Mouse (Mus musculus) heart, adult 11 months (tissue): ENCODE measurements around the gene Kmt2e.
"Not testable (repeated sequence)": the region's sequence is repeated elsewhere in the genome, so short reads cannot be mapped to it uniquely, and the experiment has no call there.

Source experiments
- DNase-seq: peaks from one replicate; pipeline ENCODE4 v3.0.0; 2022

The Kmt2e gene

DNA sequence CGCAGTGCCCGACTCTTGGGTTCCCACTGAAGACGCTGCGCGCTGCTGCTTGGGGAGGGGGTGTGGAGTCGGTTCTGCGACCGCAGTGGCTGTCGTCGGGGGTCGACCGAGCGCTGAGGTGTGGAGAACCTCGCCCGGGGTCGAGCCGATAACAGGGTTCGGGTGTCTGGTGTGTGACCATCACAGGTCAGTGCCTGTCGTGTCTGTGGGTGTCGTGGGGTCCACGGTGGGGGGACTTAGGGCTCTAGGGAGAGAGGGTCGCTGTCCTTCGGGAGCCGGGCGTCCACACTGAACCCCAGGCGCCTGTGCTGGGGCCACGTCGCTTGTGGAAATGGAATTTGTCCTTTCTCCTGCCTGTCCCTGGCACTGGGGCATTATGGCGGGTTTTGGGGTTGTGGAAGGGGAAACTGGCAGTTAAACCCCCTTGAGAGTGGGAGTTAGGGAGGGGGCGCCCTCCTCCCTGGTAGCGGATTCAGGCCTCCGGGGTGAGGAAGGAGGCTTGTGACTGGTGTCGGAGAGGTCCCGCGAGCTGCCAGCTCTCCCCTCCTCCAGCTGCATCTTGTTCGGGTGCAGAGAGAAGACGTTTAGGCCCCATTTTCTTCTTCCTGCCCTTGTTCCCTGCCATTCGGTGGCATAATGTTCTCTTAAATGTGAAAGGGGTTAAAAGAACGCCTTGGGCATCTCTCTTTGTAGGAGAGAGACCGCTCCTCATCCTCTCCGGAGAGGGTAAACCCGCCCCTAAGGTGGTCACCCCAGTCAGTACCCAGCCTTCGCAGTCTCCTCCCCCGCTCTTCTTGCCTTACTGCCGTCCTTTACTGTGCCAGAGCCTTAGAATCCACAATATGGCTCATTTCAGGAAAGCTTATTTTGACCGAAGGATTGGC, 599 bp downstream of the Kmt2e start:
- DNase-seq, result peak; percentile 98

DNA sequence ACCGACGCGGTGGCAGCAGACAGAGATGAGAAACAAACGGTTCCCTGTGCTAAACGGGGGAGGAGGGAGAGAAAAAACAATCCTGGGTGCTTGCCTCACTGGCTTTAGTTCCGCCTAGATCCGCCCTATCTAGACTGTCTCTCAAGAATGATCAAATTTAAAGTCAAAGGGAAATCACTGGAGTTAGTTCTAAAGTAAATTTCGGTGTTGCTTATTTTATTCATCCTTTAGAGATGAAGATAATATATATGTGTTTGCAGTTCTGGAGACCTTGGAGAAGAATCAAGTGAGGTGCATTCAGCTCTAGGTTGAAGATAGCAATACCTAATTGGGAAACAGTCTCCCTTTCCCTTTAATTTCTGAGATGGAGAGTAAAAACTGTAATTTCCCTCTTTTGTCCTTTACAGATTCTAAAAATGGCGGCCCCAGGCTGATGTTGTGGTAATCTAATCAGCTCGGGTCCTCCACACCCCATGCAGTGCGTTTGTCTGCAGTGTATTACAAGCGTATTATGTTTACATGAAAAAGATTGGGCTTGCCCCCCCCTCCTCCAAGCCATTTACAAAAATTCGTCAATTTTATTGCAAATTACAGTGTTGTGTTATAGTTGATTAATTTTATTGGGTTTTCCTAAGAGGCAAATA, 1.4 kb downstream of the Kmt2e start:
- DNase-seq, result peak; percentile 90

DNA sequence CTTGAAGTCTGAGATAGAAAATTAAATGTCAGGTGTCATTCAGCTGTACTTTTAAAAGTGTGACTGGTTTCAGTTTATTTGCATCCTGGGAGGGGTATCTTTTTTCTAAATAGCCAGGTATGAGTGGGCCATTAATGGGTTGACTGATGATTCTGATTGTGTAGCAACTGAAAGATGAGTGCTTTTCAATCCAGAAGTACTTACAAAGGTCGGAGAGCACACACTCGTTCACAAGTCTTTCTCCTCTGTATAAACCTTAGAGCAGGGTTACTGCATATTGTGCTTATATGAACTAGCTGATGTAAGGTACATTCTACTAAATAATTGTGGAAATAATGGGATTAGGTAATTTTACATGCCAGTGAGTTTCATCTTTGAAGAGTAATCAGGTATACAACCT, 2.5 kb downstream of the Kmt2e start:
- no peak for DNase-seq

DNA sequence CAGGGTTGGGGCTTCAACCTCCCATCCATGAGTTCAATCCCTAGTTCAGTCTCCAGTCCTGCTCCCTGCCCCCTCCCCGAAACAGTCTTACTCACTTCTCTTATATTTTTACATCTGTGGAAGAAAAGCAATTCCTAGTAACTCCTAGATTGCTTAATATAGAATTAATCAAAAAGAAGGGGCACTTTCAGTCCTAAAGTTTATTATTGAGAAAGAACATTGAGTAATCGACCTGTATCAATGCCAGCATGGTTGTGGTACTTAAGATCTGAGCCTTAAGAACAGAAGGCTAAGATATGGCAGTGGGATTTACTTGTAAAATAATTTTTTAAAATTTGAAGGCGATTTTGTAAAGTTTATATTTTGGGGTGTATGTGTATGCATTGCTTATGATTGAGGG, 5.6 kb downstream of the Kmt2e start:
- DNase-seq, result no peak

DNA sequence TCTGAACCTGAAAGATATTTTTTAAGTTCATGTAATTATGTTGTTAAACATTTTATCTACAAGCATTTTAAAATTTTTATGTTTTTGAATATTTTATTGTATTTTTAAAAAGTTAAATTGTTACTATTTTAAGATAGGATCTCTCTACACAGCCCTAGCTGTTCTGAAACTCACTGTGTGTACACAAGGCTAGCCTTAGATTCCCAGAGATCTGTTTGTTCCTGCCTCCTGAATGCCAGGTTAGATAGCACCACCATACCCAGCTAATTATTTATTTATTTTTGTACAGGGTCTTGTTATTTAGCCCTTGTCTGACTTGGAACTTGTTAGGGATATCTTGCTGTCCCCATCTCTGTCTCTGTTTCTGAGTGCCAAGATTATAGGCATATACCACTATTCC, 6.3 kb downstream of the Kmt2e start:
- no peak for DNase-seq

DNA sequence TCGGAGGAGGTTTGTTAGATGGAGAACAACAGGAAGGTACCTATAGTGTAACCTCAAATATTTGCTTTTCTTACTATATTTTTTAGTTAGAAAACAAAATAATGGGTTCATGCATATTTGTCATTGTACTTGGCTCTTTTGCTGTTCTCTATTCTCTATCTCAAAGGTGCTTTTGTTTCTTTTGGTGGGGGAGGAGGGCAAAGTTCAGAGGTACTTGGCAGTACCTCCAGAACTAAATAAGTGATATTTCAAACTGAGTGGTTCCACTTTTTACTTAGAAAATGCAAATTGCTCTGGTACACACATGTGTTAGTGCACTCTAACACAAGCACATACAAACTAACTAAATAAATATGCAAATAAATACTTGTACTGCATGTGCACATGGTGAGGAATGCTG, 7.7 kb downstream of the Kmt2e start:
- DNase-seq, result no peak

DNA sequence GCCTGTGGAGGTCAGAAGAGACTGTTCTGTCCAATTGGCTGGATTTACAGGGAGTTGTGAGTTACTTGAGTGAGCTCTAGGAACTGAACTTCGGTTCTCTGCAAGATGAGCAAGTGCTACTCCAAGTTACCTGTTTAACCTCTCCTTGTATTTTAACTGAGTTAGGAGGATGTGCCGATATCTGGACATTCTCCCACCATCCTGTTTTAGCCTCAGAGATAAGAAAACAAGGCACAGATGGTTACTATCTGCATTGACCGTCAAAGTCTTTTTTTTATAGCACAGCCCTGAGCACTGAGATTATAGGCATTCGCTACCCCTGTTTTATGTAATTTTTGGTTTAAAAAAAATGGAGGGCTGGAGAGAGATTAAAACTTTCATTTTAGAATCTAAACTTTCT, 10.2 kb downstream of the Kmt2e start:
- no peak for DNase-seq

DNA sequence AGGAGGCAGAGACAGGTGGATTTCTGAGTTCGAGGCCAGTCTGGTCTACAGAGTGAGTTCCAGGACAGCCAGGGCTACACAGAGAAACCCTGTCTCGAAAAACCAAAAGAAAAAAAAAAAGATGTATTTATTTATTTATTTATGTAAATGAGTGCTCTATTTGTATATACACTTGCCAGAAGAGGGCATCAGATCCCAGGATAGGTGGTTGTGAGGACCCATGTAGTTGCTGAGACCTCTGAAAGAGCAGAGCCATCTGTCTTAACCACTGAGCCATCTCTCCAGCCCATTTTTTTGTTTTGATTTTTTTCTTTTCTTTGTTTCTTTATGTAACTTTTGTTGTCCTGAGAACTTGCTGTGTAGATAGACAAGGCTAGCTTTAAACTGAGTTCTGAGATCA, 19.3 kb downstream of the Kmt2e start:
- not testable (repeated sequence) for DNase-seq

DNA sequence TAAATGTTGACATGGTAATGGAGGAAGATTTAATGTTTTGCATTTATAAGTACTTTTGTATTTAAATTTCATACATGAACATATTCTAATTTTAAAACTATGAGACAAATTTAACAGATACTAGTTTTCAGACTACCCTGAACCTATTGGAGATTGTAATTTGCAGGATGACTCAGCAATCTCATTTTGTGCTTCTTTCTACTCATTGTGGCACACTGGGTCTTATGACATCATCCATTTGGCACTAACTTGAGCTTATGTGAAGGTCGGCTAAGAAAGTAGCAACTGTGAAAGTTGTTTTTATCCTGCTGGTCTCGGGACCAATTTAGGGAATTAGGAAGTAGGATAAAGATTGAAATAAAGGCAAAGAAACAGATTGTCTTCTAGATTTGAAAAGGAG, 27.4 kb downstream of the Kmt2e start:
- DNase-seq, result no peak

DNA sequence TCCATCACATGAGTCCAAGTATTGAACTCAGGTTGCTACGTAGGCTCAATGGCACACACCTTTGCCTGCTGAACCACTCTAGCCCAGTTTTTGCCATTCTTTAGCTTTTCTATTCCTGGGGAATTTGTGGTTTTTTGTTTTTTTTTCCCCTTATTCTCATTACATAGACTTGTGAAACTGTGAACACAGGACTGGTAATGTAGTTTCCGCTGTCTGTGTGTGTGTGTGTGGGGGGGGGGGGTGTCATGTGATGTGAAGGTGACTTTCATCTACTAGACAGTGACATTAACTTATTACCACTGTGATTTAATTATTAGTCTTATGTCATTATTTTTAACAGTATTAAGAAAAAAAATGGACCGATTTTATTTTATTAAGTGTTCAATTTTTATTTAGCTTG, 30.0 kb downstream of the Kmt2e start:
- no peak for DNase-seq

DNA sequence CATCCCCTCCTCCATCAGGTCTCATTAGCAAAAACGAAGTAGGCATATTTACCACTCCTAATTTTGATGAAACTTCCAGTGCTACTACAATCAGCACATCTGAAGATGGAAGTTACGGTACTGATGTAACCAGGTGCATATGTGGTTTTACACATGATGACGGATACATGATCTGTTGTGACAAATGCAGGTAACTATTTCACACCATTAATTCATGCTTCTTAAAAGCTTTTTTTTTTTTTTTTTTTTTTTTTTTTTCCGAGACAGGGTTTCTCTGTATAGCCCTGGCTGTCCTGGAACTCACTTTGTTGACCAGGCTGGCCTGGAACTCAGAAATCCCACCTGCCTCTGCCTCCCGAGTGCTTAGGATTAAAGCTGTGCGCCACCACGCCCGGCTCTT, 30.5 kb downstream of the Kmt2e start:
- DNase-seq, result no peak

DNA sequence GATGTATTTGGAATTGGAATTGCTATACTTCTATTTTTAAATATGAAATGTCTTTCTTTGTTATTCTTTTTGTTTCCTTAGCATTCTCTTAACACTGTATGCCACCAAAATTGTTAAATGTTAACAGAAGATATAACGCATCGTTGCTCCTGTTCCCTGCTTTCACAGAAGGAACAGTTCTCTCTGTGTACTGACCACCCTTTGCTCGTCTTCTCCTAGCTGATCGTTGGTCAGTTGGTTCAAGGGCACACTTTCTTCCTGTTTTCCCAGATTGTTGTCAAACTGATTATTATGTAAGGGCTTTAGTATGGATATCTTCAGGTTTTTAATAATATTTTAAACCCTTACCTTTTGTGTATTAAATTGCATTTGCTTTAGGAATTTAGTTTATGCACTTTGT, 32.3 kb downstream of the Kmt2e start:
- DNase-seq, result no peak

DNA sequence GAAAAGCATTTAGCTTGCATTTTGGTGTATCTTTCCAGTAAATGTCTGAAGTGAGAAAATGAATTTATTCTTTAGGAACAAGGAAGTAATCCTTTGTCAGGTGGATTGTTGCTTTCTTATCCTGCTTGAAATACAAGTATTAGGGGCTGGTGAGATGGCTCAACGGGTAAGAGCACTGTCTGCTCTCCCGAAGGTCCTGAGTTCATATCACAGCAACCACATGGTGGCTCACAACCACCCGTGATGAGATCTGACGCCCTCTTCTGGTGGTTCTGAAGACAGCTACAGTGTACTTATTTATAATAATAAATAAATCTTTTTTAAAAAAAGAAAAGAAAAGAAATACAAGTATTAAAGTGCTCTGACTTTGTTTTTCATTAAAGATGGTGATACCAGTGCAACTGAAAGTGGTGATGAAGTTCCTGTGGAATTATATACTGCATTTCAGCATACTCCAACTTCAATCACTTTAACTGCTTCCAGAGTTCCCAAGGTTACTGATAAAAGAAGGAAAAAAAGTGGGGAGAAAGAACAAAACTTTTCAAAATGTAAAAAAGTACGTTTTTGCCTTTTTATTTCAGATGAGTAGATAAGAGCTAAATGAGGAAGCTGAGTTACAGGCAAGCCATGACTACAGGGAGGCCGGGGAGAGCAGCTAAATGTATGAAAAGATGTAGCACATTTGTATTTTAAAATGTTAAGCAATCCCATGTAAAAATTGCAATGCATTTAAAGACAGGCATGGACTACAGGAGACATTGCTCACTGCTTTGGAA, 39.0 kb downstream of the Kmt2e start:
- DNase-seq, result no peak

DNA sequence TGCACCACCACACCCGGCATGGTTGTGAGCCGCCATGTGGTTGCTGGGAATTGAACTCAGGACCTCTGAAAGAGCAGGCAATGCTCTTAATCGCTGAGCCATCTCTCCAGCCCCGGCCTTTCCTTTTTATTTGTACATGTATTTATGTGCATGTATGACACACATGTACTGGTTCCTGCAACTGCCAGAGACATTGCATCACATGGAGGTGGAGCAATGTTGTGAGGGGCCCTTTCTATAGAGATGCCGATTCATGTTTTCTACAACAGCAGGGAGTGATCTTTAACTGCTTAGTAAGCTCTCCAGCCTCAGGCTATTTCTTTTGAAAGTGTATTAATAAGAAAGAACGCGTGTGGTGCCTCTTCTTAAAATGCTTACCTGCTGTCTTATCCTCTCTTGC, 49.6 kb downstream of the Kmt2e start:
- peak; percentile 51 for DNase-seq

DNA sequence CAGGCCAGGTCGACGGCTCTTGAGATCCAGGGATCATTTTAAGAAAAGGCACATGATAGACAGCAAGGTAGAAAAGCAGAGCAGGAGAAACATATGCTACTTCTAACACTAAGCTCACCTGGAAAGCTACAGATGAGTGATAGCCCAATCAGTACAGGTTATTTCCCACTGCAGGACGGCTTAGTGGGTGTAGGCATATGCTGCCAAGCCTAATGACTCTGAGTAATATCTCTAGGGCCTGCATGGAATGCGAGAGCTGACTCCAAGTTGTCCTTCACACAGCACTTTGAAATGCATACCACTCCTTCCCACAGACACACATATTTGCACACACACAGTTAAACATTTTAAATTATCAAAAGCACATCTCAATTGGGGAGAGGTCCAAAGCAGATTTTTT, 55.0 kb downstream of the Kmt2e start:
- DNase-seq, result peak; percentile 82

DNA sequence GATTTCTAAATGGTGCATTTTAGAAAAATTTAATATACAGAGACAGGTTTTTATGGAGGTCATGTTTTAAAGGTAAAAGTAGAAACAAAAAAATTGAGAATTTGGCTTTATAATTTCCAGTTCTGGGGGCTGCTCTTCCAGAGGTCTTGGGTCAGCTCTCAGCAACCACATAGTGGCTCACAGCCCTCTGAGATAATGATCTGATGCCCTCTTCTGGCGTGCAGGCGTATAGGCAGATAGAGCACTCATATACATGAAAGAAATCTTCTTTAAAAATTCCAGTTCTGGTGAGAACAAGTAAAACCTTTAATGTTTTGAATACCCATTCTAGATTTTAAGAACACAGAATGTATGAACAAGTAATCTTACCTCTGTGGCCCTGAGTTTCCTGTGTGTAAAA, 56.6 kb downstream of the Kmt2e start:
- DNase-seq, result peak; percentile 54

DNA sequence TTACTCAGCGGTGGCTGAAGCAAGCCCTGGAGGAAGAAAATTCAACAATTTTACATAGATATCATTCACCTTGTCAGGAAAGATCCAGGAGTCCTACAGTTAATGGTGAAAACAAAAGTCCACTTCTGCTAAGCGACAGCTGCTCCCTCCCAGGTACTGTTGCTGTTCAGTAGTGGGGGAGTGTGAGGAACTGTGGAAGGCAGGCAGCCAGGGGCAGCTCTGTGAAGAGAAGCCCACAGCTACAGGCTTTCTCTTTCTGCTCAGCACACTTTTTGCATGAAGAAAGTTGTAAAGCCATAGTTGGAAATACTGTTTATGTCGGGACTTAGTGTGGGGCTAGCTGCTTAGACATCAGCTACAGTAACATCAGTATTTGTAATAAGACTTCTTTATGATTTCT, 62.2 kb downstream of the Kmt2e start:
- peak; percentile 55 for DNase-seq

DNA sequence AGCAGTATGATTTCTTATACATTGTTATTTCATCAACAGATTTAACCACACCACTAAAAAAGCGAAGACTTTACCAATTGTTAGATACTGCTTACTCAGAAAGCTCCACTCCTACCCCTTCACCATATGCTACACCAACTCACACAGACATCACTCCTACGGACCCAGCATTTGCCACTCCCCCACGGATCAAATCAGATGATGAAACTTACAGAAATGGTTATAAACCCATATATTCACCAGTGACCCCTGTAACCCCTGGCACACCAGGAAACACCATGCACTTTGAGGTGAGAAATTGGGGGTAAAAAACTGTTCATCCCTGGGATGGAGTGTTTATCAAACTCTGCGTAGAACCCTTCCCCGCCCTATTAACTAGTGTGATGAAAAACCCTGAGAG, 62.7 kb downstream of the Kmt2e start:
- peak; percentile 81 for DNase-seq

DNA sequence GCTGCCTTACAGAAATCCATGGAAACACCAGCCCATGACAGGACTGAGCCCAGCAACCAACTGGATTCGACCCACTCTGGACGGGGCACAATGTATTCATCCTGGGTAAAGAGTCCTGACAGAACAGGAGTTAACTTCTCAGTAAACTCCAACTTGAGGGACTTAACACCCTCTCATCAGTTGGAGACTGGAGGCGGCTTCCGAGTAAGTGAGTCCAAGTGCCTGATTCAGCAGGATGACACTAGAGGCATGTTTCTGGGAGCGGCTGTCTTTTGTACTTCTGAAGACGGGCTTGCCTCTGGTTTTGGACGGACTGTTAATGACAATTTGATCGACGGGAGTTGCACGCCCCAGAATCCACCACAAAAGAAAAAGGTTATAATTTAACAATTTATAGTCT, 63.7 kb downstream of the Kmt2e start:
- DNase-seq, result peak; percentile 85

DNA sequence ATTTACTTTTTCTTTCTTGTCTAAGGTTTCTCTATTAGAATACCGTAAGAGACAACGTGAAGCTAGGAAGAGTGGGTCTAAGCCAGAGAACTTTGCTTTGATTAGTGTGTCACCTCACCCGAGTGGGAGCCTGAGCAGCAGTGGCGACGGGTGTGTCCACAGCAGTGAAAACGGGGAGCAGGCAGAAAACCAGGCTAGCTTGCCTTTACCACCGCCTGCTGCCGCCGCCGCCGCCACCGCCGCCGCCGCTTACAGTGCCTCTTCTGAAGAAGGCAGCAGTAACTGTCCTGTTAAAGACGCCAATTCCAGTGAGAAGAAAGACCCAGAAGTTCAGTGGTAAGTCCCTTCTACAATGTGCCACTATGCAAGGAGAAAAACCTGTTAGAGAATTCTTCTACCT, 65.0 kb downstream of the Kmt2e start:
- DNase-seq, result peak; percentile 87

DNA sequence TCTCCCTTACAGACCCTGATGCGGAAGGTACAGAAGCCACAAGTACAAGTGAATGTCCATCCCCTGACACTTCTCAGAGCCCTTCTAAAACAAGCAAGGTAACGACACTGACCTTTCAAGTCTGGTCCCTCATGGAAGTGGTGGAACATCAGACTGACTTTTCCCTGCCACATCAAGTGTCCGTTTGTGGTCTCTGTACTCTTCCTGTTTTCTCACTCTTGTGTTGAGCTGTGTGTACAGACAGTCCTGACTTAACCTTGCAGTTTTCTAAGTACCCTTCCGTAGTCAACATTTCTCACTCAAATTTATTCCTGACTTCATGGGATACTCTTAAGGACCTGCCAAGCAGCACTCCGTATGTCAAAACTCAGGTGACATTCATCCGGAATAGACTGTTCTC, 66.5 kb downstream of the Kmt2e start:
- peak; percentile 66 for DNase-seq

DNA sequence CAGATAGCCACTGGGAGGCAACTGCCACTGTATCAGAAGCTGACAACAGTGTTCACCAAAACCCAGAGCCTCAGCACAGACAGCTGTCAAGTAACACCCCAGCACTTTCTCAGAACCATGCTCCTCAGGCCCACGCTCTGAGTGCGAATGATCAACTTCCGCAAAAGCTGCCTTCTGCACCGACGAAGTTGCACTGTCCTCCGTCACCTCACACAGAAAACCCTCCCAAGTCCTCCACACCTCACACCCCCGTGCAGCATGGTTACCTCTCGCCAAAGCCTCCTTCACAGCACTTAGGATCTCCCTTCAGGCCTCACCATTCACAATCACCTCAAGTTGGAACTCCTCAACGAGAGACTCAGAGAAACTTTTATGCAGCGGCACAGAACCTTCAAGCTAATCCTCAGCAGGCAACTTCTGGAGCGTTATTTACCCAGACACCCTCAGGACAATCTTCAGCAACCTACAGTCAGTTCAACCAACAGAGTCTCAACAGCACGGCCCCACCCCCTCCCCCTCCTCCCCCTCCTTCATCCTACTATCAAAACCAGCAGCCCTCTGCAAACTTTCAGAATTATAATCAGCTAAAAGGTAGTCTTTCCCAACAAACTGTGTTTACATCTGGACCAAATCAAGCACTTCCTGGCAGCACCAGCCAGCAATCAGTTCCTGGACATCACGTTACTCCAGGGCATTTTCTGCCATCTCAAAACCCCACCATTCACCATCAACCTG, 67.5 kb downstream of the Kmt2e start:
- DNase-seq, result peak; percentile 90

DNA sequence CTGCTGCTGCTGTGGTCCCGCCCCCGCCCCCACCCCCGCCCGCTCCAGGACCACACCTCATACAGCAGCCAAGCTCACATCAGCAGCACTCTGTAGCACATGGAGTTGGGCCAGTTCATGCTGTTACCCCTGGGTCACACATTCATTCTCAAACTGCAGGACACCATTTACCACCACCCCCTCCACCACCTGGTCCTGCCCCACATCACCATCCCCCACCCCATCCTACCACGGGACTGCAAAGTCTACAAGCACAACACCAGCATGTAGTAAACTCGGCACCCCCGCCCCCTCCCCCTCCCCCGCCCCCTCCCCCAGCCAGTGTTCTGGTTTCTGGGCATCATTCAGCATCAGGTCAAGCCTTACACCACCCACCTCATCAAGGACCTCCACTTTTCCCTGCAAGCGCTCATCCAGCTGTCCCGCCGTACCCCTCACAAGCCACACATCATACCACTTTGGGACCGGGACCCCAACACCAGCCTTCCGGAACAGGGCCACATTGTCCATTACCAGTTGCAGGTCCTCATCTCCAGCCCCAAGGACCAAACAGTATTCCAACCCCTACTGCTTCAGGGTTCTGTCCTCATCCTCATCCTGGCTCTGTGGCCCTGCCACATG, 68.2 kb downstream of the Kmt2e start:
- DNase-seq, result peak; percentile 94
